Mouse (Mus musculus) heart, postnatal 0 days (tissue): ENCODE results near the gene Ldlrad3. TPM values are rescaled to one million over a fixed set of nuclear protein-coding genes. Genes with fewer than 3 reads are reported as not detected.

Experiments used
- ATAC-seq: fragments of 200-750 bp; cut with Nextera tagmentation; 2 replicates; pipeline ENCODE4 v1.8.0; 2017; ENCODE audit warnings: low read depth, moderate number of reproducible peaks, moderate library complexity; ENCODE audit not compliant: insufficient read depth
- DNase-seq: peaks from one replicate; pipeline ENCODE4 v3.0.0-alpha.2; 2016; ENCODE audit warnings: low spot score
- H3K27ac ChIP-seq: fragments of 300-500 bp; sonication (generic); 2 replicates; pipeline ENCODE4 v1.5.1; 2014; ENCODE audit warnings: low read depth, mild to moderate bottlenecking
- H3K27me3 ChIP-seq: fragments of 300-500 bp; sonication (generic); 2 replicates; pipeline ENCODE4 v1.6.1; 2014; ENCODE audit warnings: low read length, mixed read lengths; ENCODE audit not compliant: control insufficient read depth, insufficient read depth
- H3K36me3 ChIP-seq: fragments of 300-500 bp; sonication (generic); replicated peaks from 2 replicates; pipeline ENCODE4 v1.6.1; 2014; ENCODE audit warnings: low read length, mixed read lengths; ENCODE audit not compliant: control insufficient read depth, insufficient read depth
- H3K4me1 ChIP-seq: fragments of 300-500 bp; sonication (generic); 2 replicates; pipeline ENCODE4 v1.6.1; 2014; ENCODE audit warnings: antibody characterized with exemption; ENCODE audit not compliant: control insufficient read depth, insufficient read depth
- H3K4me2 ChIP-seq: fragments of 300-500 bp; sonication (generic); 2 replicates; pipeline ENCODE4 v1.6.1; 2014; ENCODE audit warnings: low read depth, mild to moderate bottlenecking, low read length, moderate library complexity
- H3K4me3 ChIP-seq: fragments of 300-500 bp; sonication (generic); 2 replicates; pipeline ENCODE4 v1.5.1; 2014; ENCODE audit warnings: low read depth, low read length
- H3K9ac ChIP-seq: fragments of 300-500 bp; sonication (generic); replicated peaks from 2 replicates; pipeline ENCODE4 v1.6.1; 2014; ENCODE audit warnings: low read depth, low read length, mixed read lengths
- H3K9me3 ChIP-seq: fragments of 300-500 bp; sonication (generic); replicated peaks from 2 replicates; pipeline ENCODE4 v1.6.1; 2016; ENCODE audit warnings: low read length; ENCODE audit not compliant: control insufficient read depth
- CTCF ChIP-seq: IDR thresholded peaks from 2 replicates; pipeline ENCODE4 v1.5.1; 2016; ENCODE audit warnings: antibody characterized with exemption, control low read depth, low read depth
- EP300 ChIP-seq: IDR thresholded peaks from 2 replicates; pipeline ENCODE4 v1.6.1; 2016; ENCODE audit warnings: antibody characterized with exemption, low read depth
- WGBS: fragments of 180-500 bp; shearing (Covaris S2); extraction: QIAGEN DNeasy Blood & Tissue Kit; methylation state at CpG from one replicate; pipeline ENCODE4 v1.1.7; 2014; 5-methylcytosine and 5-hydroxymethylcytosine counted together
- polyA plus RNA-seq: library from polyadenylated mRNA; unstranded; fragments of >200 nt; fragmentation: Nextera tagmentation; extraction: Ambion mirVana; gene quantifications from 2 replicates; pipeline ENCODE4 v1.2.1, GENCODE M21; 2015
- total RNA-seq: library from RNA; depleted of rRNA; stranded (reverse); fragments of >200 nt; gene quantifications from 2 replicates; pipeline ENCODE4 v1.2.3, GENCODE M21; 2014; ENCODE audit warnings: low replicate concordance

The Ldlrad3 gene
- total and polyA plus RNA-seq, 2 experiments from 2014 or later = 3.5 to 5.4 TPM

GRCm38 (mm10) chr2:101920136-101920554 is 266.0 kb downstream of the Ldlrad3 start:
- no peak for ATAC-seq
- 63% methylated on average over 2 of the region's 2 CpGs for WGBS

GRCm38 (mm10) chr2:101918518-101918917 is 267.7 kb downstream of the Ldlrad3 start:
- Histone ChIP-seq H3K36me3 (no peaks in the 10 kb centered on the region), H3K27ac (no peak overlapping the region)
- WGBS = 69% methylated on average over 7 of the region's 7 CpGs

More at GRCm38 (mm10) chr2:101920136-101920554, 266.0 kb downstream of the Ldlrad3 start:
- Histone ChIP-seq H3K27ac (no peak overlapping the region), H3K4me3 (no peak overlapping the region), H3K4me1 (no peaks in the 10 kb centered on the region), H3K27me3 (no peaks in the 10 kb centered on the region), H3K36me3 (no peaks in the 10 kb centered on the region), H3K9ac (no peak overlapping the region), H3K9me3 (no peaks in the 10 kb centered on the region), H3K4me2 (no peak overlapping the region)
- TF ChIP-seq EP300 (no peak), CTCF (no peak)
- DNase-seq = no peak

GRCm38 (mm10) chr2:101909326-101910080 is 276.7 kb downstream of the Ldlrad3 start:
- 90% methylated on average over 15 of the region's 15 CpGs for WGBS
- no peaks in the 10 kb centered on the region for H3K9me3 ChIP-seq
- ATAC-seq (no peak), DNase-seq (no peak)
- H3K4me3 ChIP-seq = no peak overlapping the region
- no peaks in the 10 kb centered on the region for H3K4me1 ChIP-seq
- no peaks in the 10 kb centered on the region for H3K36me3 ChIP-seq
- H3K9ac ChIP-seq = no peak overlapping the region
- TF ChIP-seq CTCF = no peak
- no peak overlapping the region for H3K27ac ChIP-seq
- H3K4me2 ChIP-seq = no peak overlapping the region
- H3K27me3 ChIP-seq = peaks cover 3% of the 10 kb centered on the region; the same call in 1 of the 2 replicates

More at GRCm38 (mm10) chr2:101918518-101918917, 267.7 kb downstream of the Ldlrad3 start:
- TF ChIP-seq EP300 (no peak), CTCF (no peak)
- H3K4me1 ChIP-seq = no peaks in the 10 kb centered on the region
- ATAC-seq (no peak), DNase-seq (no peak)
- H3K9me3 ChIP-seq = no peaks in the 10 kb centered on the region
- no peak overlapping the region for H3K4me3 ChIP-seq
- no peak overlapping the region for H3K4me2 ChIP-seq
- H3K27me3 ChIP-seq = no peaks in the 10 kb centered on the region
- no peak overlapping the region for H3K9ac ChIP-seq

- WGBS = 71% methylated on average over 13 of the region's 13 CpGs
- H3K4me2 ChIP-seq = no peak overlapping the region
- no peak overlapping the region for H3K9ac ChIP-seq
- H3K36me3 ChIP-seq = no peaks in the 10 kb centered on the region
- ATAC-seq (no peak), DNase-seq (no peak)
- H3K4me1 ChIP-seq = no peaks in the 10 kb centered on the region
- H3K9me3 ChIP-seq = no peaks in the 10 kb centered on the region
- H3K4me3 ChIP-seq = no peak overlapping the region
- TF ChIP-seq EP300 = no peak
- TF ChIP-seq CTCF = no peak
- H3K27me3 ChIP-seq = peaks cover 3% of the 10 kb centered on the region; the same call in 1 of the 2 replicates
- H3K27ac ChIP-seq = no peak overlapping the region
Measured at GRCm38 (mm10) chr2:101908773-101909172, 277.4 kb downstream of the Ldlrad3 start.

DNA sequence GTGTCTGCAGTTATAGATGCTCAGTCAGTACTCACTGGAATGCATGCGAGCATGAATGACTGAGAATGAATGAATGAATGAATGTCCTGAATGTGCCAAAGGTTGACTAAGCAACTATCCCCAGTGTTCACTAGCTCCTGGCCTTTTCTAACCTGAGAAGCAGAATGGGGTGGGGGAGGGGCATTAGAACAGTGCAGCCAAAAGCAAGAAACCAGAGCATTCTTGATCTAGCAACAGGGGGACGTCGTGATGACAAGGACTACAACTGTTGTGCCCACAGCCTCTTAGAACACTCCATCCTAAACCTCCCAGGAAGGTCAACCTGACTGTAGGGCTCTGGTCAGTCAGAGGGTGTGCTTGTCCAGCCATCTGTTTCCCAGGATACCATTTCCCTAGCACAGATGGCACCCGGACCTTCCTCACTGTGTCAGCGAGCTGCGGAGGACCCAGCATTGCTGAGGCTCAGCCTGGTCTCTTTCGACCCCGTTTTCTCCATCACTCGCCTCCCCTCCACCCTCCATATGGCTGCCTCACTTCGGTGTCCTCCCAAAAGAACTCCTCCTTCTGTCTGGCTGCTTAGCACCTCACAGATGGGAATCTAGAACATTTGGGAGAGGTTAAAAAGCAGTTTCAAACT is 278.7 kb downstream of the Ldlrad3 start:
- DNase-seq (no peak), ATAC-seq (no peak)
- Histone ChIP-seq H3K4me3 (no peak overlapping the region), H3K4me2 (no peak overlapping the region), H3K9me3 (no peaks in the 10 kb centered on the region), H3K36me3 (no peaks in the 10 kb centered on the region), H3K27me3 (peaks cover 3% of the 10 kb centered on the region; the same call in 1 of the 2 replicates), H3K9ac (no peak overlapping the region), H3K4me1 (no peaks in the 10 kb centered on the region), H3K27ac (no peak overlapping the region)
- WGBS = 67% methylated on average over 10 of the region's 10 CpGs
- no peak for TF ChIP-seq EP300
- TF ChIP-seq CTCF = no peak
